Mouse (Mus musculus) E14TG2a.4 (cell line): Measurements from ENCODE around the gene 5730522E02Rik.

Source experiments
- H3K27me3 ChIP-seq: 2 replicates; pipeline ENCODE4 v1.6.1; 2014; ENCODE audit warnings: low read length, control low read depth; ENCODE audit not compliant: insufficient read depth
- H3K36me3 ChIP-seq: 2 replicates; pipeline ENCODE4 v1.6.1; 2014; ENCODE audit warnings: low read length, control low read depth; ENCODE audit not compliant: insufficient read depth
- H3K4me1 ChIP-seq: replicated peaks from 2 replicates; pipeline ENCODE4 v1.6.1; 2014; ENCODE audit warnings: low read depth, low read length, control low read depth
- H3K4me3 ChIP-seq: replicated peaks from 2 replicates; pipeline ENCODE4 v1.5.1; 2014; ENCODE audit warnings: mild to moderate bottlenecking, low read length
- H3K9me3 ChIP-seq: 2 replicates; pipeline ENCODE4 v1.6.1; 2014; ENCODE audit warnings: low read length, control low read depth
- CTCF ChIP-seq: conservative IDR thresholded peaks from 2 replicates; pipeline ENCODE4 v1.5.1; 2014; ENCODE audit warnings: low read length
- NANOG ChIP-seq: IDR thresholded peaks from 2 replicates; pipeline ENCODE4 v1.6.1; 2014; ENCODE audit warnings: borderline replicate concordance, low read length, mixed read lengths
- POU5F1 ChIP-seq: IDR thresholded peaks from 2 replicates; pipeline ENCODE4 v1.6.1; 2014; ENCODE audit warnings: low read length, borderline replicate concordance

Gene 5730522E02Rik

GRCm38 (mm10) chr11:26117651-26118050 is 92.9 kb downstream of the 5730522E02Rik start:
- H3K36me3 ChIP-seq, result no peaks in the 10 kb centered on the region
- TF ChIP-seq POU5F1, result no peak
- no peak for TF ChIP-seq CTCF
- TF ChIP-seq NANOG, result no peak
- peaks cover 13% of the 10 kb centered on the region for H3K4me1 ChIP-seq
- H3K4me3 ChIP-seq, result no peak overlapping the region
- no peaks in the 10 kb centered on the region for H3K9me3 ChIP-seq
- no peaks in the 10 kb centered on the region for H3K27me3 ChIP-seq

GRCm38 (mm10) chr11:26112206-26112605 is 98.4 kb downstream of the 5730522E02Rik start:
- no peaks in the 10 kb centered on the region for H3K27me3 ChIP-seq
- peaks cover 4% of the 10 kb centered on the region; the same call in 1 of the 2 replicates for H3K4me1 ChIP-seq
- TF ChIP-seq NANOG (no peak), POU5F1 (no peak), CTCF (no peak)

DNA sequence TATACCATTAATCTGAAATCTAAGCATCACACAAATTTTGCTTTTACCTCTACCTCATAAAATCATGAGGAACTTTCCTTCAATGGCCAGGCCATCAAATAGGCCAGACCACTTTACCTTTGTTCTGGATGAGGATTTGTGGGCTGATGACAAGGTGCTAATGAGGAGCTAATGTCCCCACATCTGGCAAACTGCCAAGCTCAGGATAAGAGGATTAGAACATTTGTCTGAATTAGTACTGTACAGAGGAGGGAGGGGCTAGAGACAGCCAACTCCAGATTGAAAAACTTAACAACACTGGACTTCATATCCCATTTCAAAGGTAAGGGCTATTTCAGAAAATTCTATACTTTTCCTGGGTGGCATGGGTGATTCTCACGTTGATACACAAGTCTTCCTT is 101.9 kb downstream of the 5730522E02Rik start:
- H3K9me3 ChIP-seq, result no peaks in the 10 kb centered on the region
- H3K36me3 ChIP-seq, result no peaks in the 10 kb centered on the region
- no peak for TF ChIP-seq POU5F1
- TF ChIP-seq CTCF, result no peak
- no peak for TF ChIP-seq NANOG
- H3K27me3 ChIP-seq, result no peaks in the 10 kb centered on the region
- peaks cover 28% of the 10 kb centered on the region for H3K4me1 ChIP-seq
- no peak overlapping the region for H3K4me3 ChIP-seq

More at GRCm38 (mm10) chr11:26112206-26112605, 98.4 kb downstream of the 5730522E02Rik start:
- H3K36me3 ChIP-seq, result no peaks in the 10 kb centered on the region
- H3K9me3 ChIP-seq, result no peaks in the 10 kb centered on the region
- no peak overlapping the region for H3K4me3 ChIP-seq

DNA sequence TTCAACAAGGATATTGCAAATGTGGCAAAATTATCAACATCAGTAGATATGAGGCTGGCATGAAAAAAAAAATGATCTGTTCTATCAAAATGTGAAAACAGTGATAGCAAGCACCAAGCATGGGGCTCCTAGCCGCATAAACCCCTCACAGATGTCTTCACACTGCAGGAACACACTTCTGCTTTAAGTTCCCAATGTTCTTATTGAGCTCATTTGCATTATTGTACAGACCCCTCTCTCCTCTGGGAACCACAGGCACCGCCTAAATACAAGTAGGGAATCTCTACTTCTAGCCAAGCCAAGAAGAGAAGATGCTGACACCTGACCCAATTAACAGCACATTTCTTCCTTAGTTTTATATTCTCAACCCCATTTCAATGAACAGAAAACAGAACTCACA is 105.9 kb downstream of the 5730522E02Rik start:
- Histone ChIP-seq H3K9me3 (no peaks in the 10 kb centered on the region), H3K36me3 (no peaks in the 10 kb centered on the region), H3K4me1 (peaks cover 56% of the 10 kb centered on the region), H3K4me3 (no peak overlapping the region), H3K27me3 (no peaks in the 10 kb centered on the region)
- TF ChIP-seq CTCF (no peak), NANOG (no peak), POU5F1 (no peak)

DNA sequence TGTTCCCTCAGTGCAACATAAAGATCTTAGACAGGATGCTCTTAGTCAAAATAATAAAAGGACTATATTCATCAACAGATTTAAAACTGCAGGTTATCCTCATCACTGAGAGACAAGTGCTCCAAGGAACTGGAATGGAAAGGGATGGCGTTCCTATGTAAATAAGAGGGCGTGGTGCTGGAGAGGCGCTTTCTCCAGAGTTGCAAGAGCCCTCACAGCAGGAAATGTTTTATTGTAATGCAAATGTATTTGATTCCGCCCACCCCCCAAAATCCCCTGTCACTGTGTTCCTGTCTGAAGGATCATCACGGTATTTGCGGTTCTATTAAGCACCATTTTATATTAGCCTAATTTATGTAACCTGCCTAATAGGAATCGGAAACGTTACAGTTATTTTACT is 106.9 kb downstream of the 5730522E02Rik start:
- Histone ChIP-seq H3K36me3 (no peaks in the 10 kb centered on the region), H3K4me1 (peaks cover 64% of the 10 kb centered on the region), H3K9me3 (no peaks in the 10 kb centered on the region), H3K4me3 (peak overlapping the region; percentile 55), H3K27me3 (no peaks in the 10 kb centered on the region)
- TF ChIP-seq CTCF (no peak), POU5F1 (peak; percentile 82), NANOG (0 out of 2 replicates have a peak, but pooled peaks have one; percentile 17)

GRCm38 (mm10) chr11:26102878-26103277 is 107.7 kb downstream of the 5730522E02Rik start:
- Histone ChIP-seq H3K27me3 (no peaks in the 10 kb centered on the region), H3K4me1 (peaks cover 71% of the 10 kb centered on the region), H3K4me3 (peak overlapping the region; percentile 55), H3K36me3 (no peaks in the 10 kb centered on the region), H3K9me3 (no peaks in the 10 kb centered on the region)
- TF ChIP-seq NANOG (no peak), CTCF (no peak), POU5F1 (no peak)

- no peaks in the 10 kb centered on the region for H3K9me3 ChIP-seq
- TF ChIP-seq POU5F1, result no peak
- no peak for TF ChIP-seq NANOG
- no peak for TF ChIP-seq CTCF
- H3K27me3 ChIP-seq, result no peaks in the 10 kb centered on the region
- H3K4me3 ChIP-seq, result no peak overlapping the region
- peaks cover 81% of the 10 kb centered on the region for H3K4me1 ChIP-seq
- H3K36me3 ChIP-seq, result no peaks in the 10 kb centered on the region
These were observed 110.5 kb downstream of the 5730522E02Rik start for GRCm38 (mm10) chr11:26100077-26100476.

- no peaks in the 10 kb centered on the region for H3K36me3 ChIP-seq
- H3K9me3 ChIP-seq, result no peaks in the 10 kb centered on the region
- H3K4me3 ChIP-seq, result no peak overlapping the region
- H3K4me1 ChIP-seq, result peaks cover 73% of the 10 kb centered on the region
- H3K27me3 ChIP-seq, result no peaks in the 10 kb centered on the region
- TF ChIP-seq CTCF, result no peak
- TF ChIP-seq NANOG, result no peak
- no peak for TF ChIP-seq POU5F1
These were observed 111.6 kb downstream of the 5730522E02Rik start for GRCm38 (mm10) chr11:26098933-26099332.

DNA sequence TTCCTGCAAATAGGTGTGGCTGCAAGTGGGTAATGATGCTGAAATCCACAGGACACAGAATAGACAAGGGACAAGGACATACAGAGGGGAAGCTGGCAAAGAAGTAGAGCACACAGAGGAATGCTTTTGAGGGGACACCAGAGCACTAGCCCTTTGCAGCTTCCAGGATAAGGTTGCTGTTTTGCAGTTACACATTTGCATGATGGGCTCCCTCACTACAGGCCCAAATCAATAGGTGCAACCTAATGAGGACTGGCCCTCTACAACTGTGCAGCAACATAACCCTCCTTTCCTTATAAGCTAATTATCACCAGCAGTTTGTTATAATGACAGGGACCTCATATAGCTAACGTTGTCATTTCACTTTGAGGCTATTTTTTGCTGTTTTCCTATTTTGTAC is 114.5 kb downstream of the 5730522E02Rik start:
- TF ChIP-seq POU5F1 (no peak), CTCF (no peak), NANOG (no peak)
- H3K9me3 ChIP-seq, result no peaks in the 10 kb centered on the region
- no peaks in the 10 kb centered on the region for H3K36me3 ChIP-seq
- H3K4me3 ChIP-seq, result no peak overlapping the region
- H3K4me1 ChIP-seq, result peaks cover 53% of the 10 kb centered on the region
- no peaks in the 10 kb centered on the region for H3K27me3 ChIP-seq

- Histone ChIP-seq H3K4me1 (peaks cover 9% of the 10 kb centered on the region), H3K9me3 (no peaks in the 10 kb centered on the region), H3K4me3 (no peak overlapping the region), H3K36me3 (no peaks in the 10 kb centered on the region), H3K27me3 (no peaks in the 10 kb centered on the region)
- TF ChIP-seq CTCF, result no peak
- no peak for TF ChIP-seq NANOG
- no peak for TF ChIP-seq POU5F1
These were observed 121.6 kb downstream of the 5730522E02Rik start for GRCm38 (mm10) chr11:26088993-26089392.
